Mouse (Mus musculus): ENCODE data around the gene Tmprss6. TPM values are rescaled to one million over a fixed set of nuclear protein-coding genes. Genes with fewer than 3 reads are reported as not detected.
A peak's percentile ranks its signal among the peaks of the same experiment; 100 is the strongest.

Tmprss6 gene
- polyA plus RNA-seq, 1 experiment: 0.47 TPM

DNA sequence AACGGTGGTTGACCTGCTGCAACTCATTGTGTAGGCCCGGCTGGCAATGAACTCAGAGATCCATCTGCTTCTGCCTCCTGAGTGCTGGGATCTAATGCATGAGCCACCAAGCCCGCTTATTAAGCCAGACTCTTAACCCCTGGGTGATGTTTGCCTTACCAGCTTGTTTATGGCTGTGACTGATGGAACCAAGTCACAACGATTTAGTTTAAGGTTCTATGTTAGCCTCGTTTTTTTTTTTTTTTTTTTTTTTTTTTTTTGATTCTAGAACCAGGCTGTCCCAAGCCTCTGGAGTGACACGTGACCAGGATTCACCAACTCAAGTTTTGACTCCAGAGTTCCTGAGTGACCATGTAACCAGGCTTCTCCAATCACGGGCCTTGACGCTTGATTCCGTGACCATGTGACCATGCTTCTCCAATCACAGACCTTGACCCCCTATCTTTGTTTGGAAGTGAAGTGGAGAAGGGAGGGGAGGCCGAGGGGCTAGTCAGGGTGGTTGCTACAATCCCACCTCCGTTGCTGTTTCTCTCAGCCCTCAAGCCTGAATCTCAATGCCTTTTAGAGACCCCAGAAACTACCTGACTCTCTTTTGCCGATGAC lies 41.0 kb upstream of the Tmprss6 start:
- Histone ChIP-seq H3K27ac (ENCODE audit: control insufficient read depth, insufficient read depth, low read depth, low read length, poor library complexity) (no peak overlapping the region), H3K4me3 (replicated peaks; ENCODE audit: control insufficient read depth, low read depth, low read length) (no peak overlapping the region), H3K4me1 (ENCODE audit: control insufficient read depth, insufficient read depth, low read length) (no peaks in the 10 kb centered on the region; the same call in 1 of the 2 replicates)
- WGBS: 77% methylated on average over 12 of the region's 12 CpGs
- no peak for TF ChIP-seq CTCF (IDR thresholded peaks at IDR 0.05; ENCODE audit: control insufficient read depth, insufficient read depth, low read length)
- TF ChIP-seq POLR2A (IDR thresholded peaks at IDR 0.05; ENCODE audit: borderline replicate concordance, control insufficient read depth, low read depth, low read length): no peak

DNA sequence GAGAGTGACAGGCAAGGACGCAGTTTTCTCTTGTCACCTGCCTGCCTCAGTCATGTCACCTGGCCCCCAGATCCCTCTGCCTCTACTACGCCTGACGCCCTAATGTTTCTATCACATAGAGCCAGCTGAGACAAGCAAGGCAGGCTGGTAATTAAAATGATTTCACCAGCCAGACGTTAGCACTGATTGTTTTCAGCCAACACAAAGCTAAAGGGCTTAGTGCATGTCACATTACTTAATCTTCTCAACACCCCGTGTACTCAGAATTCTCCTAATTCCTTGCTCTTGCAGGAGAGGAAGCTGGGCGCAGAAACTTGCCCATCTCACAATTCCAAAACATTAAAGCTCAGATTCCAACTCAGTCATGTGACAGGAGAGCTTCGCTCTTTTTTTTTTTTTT lies 40.0 kb upstream of the Tmprss6 start:
- Histone ChIP-seq H3K4me3 (replicated peaks; ENCODE audit: control insufficient read depth, low read depth, low read length) (no peak overlapping the region), H3K4me1 (ENCODE audit: control insufficient read depth, insufficient read depth, low read length) (no peaks in the 10 kb centered on the region; the same call in 1 of the 2 replicates), H3K27ac (ENCODE audit: control insufficient read depth, insufficient read depth, low read depth, low read length, poor library complexity) (no peak overlapping the region)
- 82% methylated on average over 7 of the region's 7 CpGs for WGBS
- TF ChIP-seq CTCF (IDR thresholded peaks at IDR 0.05; ENCODE audit: control insufficient read depth, insufficient read depth, low read length) (no peak), POLR2A (IDR thresholded peaks at IDR 0.05; ENCODE audit: borderline replicate concordance, control insufficient read depth, low read depth, low read length) (no peak)

DNA sequence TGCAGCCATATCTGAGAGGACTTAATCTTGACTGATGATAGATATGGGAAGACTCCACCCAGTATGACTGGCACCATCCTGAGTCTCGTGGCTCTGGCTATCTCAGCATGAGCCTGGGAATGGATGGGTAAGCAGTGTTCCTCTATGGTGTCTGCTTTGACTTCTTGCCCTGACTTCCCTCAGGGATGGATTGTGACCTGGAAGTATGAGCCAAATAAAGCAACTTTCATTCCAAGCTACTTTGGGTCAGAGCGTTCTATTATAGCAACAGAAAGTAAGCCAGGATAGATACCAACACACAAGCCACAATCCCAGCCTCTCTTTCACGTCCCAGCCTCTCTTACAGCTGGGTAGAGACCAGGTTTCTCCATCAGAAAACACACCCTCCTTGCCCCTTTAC lies 37.1 kb upstream of the Tmprss6 start:
- H3K27ac ChIP-seq (ENCODE audit: control insufficient read depth, insufficient read depth, low read depth, low read length, poor library complexity): no peak overlapping the region
- H3K4me1 ChIP-seq (ENCODE audit: control insufficient read depth, insufficient read depth, low read length): no peaks in the 10 kb centered on the region; the same call in 1 of the 2 replicates
- no peak for TF ChIP-seq CTCF (IDR thresholded peaks at IDR 0.05; ENCODE audit: control insufficient read depth, insufficient read depth, low read length)
- no peak for TF ChIP-seq POLR2A (IDR thresholded peaks at IDR 0.05; ENCODE audit: borderline replicate concordance, control insufficient read depth, low read depth, low read length)
- WGBS: 75% methylated on average over 3 of the region's 3 CpGs
- no peak overlapping the region for H3K4me3 ChIP-seq (replicated peaks; ENCODE audit: control insufficient read depth, low read depth, low read length)

DNA sequence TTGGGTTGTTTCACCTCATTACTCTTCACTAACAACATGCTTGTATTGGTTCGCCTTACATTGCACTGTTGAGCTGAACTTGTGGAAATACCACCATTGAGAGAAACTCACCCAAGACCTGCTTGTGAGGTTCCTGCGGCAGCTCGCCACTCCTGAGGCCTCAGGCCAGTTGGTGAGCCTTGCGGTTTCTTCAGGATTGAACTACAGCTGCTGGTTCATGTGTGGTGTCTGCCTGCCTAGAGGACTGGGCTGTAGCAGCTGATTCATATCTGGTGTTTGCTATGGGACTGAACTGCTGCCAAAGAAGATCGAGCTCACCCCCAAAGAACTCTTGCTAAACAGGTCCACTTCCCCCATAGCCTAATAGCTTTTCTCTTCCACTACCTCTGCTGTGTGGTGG lies 36.4 kb upstream of the Tmprss6 start:
- TF ChIP-seq CTCF (IDR thresholded peaks at IDR 0.05; ENCODE audit: control insufficient read depth, insufficient read depth, low read length): no peak
- no peak for TF ChIP-seq POLR2A (IDR thresholded peaks at IDR 0.05; ENCODE audit: borderline replicate concordance, control insufficient read depth, low read depth, low read length)
- WGBS: 79% methylated on average over 5 of the region's 5 CpGs

DNA sequence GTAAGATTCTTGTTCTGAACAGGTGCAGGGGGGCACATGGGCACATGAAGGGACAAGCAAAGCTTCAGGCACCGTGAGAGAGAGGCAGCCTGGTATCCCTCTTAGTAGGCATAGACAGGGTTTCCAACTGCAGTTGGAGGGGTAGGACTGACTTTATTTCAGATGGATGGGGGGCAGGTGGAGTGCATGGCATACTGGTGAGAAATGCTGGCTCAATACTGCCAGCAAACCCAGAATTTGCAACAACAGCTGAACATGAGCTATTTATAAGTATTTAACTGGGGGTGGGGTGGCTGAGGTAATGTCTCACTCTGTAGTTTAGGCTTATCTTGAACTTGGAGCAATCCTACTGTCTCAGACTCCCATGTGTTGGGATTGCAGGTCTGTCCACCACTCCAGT lies 35.6 kb upstream of the Tmprss6 start:
- Histone ChIP-seq H3K4me1 (ENCODE audit: control insufficient read depth, insufficient read depth, low read length) (no peaks in the 10 kb centered on the region; the same call in 1 of the 2 replicates), H3K4me3 (replicated peaks; ENCODE audit: control insufficient read depth, low read depth, low read length) (no peak overlapping the region), H3K27ac (ENCODE audit: control insufficient read depth, insufficient read depth, low read depth, low read length, poor library complexity) (no peak overlapping the region)
- 66% methylated on average over 1 of the region's 1 CpGs for WGBS
- TF ChIP-seq CTCF (IDR thresholded peaks at IDR 0.05; ENCODE audit: control insufficient read depth, insufficient read depth, low read length) (no peak), POLR2A (IDR thresholded peaks at IDR 0.05; ENCODE audit: borderline replicate concordance, control insufficient read depth, low read depth, low read length) (no peak)

More for the DNA sequence above, 36.4 kb upstream of the Tmprss6 start:
- no peaks in the 10 kb centered on the region; the same call in 1 of the 2 replicates for H3K4me1 ChIP-seq (ENCODE audit: control insufficient read depth, insufficient read depth, low read length)
- H3K27ac ChIP-seq (ENCODE audit: control insufficient read depth, insufficient read depth, low read depth, low read length, poor library complexity): no peak overlapping the region
- no peak overlapping the region for H3K4me3 ChIP-seq (replicated peaks; ENCODE audit: control insufficient read depth, low read depth, low read length)

DNA sequence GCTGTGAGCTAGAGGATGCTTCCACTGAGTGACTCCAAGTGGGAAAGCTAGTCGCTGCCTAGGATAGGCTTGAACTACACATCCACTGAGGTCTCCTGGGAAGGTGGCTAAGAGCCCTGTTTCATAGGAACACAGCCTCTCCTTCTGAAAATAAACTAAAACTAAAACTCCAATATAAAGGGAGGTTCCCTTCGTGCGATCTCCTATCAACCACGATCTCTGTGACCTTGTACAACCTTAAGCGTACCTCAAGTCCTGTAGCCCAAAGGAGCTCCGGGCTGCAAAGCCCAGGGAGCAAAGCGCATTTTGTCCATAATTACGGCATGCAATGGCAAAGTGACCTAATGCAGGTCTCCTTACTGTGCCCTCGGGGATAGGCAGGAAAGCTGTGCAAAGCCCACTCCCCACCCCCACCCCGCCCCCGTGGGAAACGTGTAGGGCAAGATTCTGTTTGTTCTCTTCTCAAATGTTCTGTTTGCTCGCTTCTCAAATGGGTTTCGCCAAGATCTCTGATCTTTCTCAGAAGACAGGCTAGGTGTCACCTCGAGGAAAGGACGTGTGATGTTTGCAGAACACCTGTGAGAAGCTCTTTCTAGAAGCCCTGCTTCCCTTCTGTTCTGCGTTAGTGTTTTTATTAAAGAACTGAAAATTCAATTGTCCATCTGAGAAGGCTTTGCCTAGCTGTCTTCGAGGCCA lies 34.2 kb upstream of the Tmprss6 start:
- no peak for TF ChIP-seq POLR2A (IDR thresholded peaks at IDR 0.05; ENCODE audit: borderline replicate concordance, control insufficient read depth, low read depth, low read length)
- TF ChIP-seq CTCF (IDR thresholded peaks at IDR 0.05; ENCODE audit: control insufficient read depth, insufficient read depth, low read length): no peak
- Histone ChIP-seq H3K27ac (ENCODE audit: control insufficient read depth, insufficient read depth, low read depth, low read length, poor library complexity) (peak overlapping the region; percentile 15; the same call in 1 of the 2 replicates), H3K4me1 (ENCODE audit: control insufficient read depth, insufficient read depth, low read length) (no peaks in the 10 kb centered on the region; the same call in 1 of the 2 replicates), H3K4me3 (replicated peaks; ENCODE audit: control insufficient read depth, low read depth, low read length) (no peak overlapping the region)
- 82% methylated on average over 18 of the region's 18 CpGs for WGBS

DNA sequence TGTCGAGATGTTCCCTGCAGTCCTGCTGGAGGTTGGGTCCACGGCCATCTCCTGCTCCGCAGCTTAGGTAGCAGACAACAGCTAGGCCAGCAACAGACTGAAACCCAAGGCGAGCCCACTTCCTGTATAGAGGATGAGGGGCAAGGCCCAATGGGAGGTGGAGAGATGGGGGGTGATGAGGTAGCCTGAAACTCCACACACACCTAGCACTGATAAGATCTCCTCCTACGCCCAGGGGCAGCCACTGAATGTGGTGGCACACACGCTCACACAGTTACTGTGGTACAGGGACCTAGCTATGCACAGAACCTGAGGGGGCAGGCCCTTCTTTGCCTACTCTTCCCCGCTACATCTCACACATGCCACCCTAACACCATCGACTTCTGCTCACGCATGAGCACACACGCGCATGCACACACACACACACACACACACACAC lies 26.6 kb upstream of the Tmprss6 start, which contains the start of gene Il2rb:
Gene Il2rb, minus strand, starts transcription at position 304 of the 439 bp plus-strand sequence.
- peak within 1 kb of the TSS; percentile 25; the same call in 1 of the 2 replicates for H3K27ac ChIP-seq (ENCODE audit: control insufficient read depth, insufficient read depth, low read depth, low read length, poor library complexity)
- no peak for TF ChIP-seq CTCF (IDR thresholded peaks at IDR 0.05; ENCODE audit: control insufficient read depth, insufficient read depth, low read length)
- TF ChIP-seq POLR2A (IDR thresholded peaks at IDR 0.05; ENCODE audit: borderline replicate concordance, control insufficient read depth, low read depth, low read length): no peak
- H3K4me1 ChIP-seq (ENCODE audit: control insufficient read depth, insufficient read depth, low read length): no peaks in the 10 kb centered on the region
- WGBS: 74% methylated on average over 11 of the region's 11 CpGs
- H3K4me3 ChIP-seq (replicated peaks; ENCODE audit: control insufficient read depth, low read depth, low read length): peak within 1 kb of the TSS; percentile 21

DNA sequence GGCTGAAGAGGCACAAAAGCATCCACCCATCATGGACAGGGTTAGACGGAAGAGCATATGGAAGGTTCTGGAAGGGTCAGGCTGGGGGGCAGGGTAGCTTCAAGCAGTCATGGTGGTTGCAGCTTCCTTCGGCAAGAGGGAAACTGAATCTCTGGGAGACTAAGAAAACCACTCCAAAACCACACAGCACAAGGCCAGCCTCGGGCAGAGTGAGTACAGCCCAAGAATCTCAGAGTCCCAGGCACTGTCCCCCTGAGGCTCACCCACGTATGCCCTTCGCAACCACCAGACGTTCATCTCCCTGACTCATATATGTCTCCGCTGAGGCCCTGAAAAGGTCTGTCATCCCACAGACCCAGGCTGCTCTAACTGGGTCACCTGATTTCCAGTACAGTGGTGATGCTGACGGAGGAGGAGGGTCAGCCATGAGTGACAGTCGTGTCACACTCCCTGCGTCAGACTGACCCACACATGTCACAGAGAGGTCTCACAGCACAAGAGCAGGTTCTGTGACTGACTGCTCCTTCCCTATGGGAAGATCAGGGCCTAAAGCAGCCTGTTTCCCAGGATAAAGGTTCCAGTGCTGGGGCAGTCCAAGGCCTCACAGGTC lies 25.1 kb upstream of the Tmprss6 start:
- 61% methylated on average over 10 of the region's 10 CpGs for WGBS
- Histone ChIP-seq H3K4me3 (replicated peaks; ENCODE audit: control insufficient read depth, low read depth, low read length) (peak overlapping the region; percentile 24), H3K4me1 (ENCODE audit: control insufficient read depth, insufficient read depth, low read length) (no peaks in the 10 kb centered on the region), H3K27ac (ENCODE audit: control insufficient read depth, insufficient read depth, low read depth, low read length, poor library complexity) (peak overlapping the region; percentile 9; the same call in 1 of the 2 replicates)
- TF ChIP-seq CTCF (IDR thresholded peaks at IDR 0.05; ENCODE audit: control insufficient read depth, insufficient read depth, low read length): no peak
- no peak for TF ChIP-seq POLR2A (IDR thresholded peaks at IDR 0.05; ENCODE audit: borderline replicate concordance, control insufficient read depth, low read depth, low read length)
